Mouse (Mus musculus): ENCODE data around the gene Cavin3. TPM values are rescaled to one million over a fixed set of nuclear protein-coding genes. Genes with fewer than 3 reads are reported as not detected.
A peak's percentile ranks its signal among the peaks of the same experiment; 100 is the strongest.

Cavin3 gene
- 16.8 and 17.8 TPM in 2 replicates for polyA plus RNA-seq (2014; fragmentation: Nextera tagmentation; extraction: Ambion mirVana)

GRCm38 (mm10) chr7:105481505-105482411 lies at the start of gene Cavin3:
Gene Cavin3, minus strand, starts transcription at chr7:105482300.
- DNase-seq (ENCODE audit: low spot score) (peak; percentile 71), ATAC-seq (replicated peaks; ENCODE audit: low FRiP score) (peak; percentile 66)
- H3K36me3 ChIP-seq (ENCODE audit: control insufficient read depth, insufficient read depth, low read length): no peaks in the 10 kb centered on the region
- H3K27me3 ChIP-seq (replicated peaks; ENCODE audit: control insufficient read depth, insufficient read depth, low read length): peaks cover 17% of the 10 kb centered on the region
- peak within 1 kb of the TSS; percentile 60 for H3K9ac ChIP-seq (ENCODE audit: low read depth, low read length)
- H3K4me3 ChIP-seq (ENCODE audit: low read depth, low read length): peak within 1 kb of the TSS; percentile 48
- no peak within 1 kb of the TSS for H3K27ac ChIP-seq (ENCODE audit: low read depth, low read length)
- H3K4me1 ChIP-seq (replicated peaks; ENCODE audit: control insufficient read depth, insufficient read depth, low read length): peaks cover 5% of the 10 kb centered on the region
- no peaks in the 10 kb centered on the region for H3K9me3 ChIP-seq (ENCODE audit: control insufficient read depth, low read length)
- WGBS: 5% methylated on average over 61 of the region's 63 CpGs
- H3K4me2 ChIP-seq: peak within 1 kb of the TSS; percentile 81

GRCm38 (mm10) chr7:105528094-105528493 lies 46.0 kb upstream of the Cavin3 start:
- no peak for ATAC-seq (replicated peaks; ENCODE audit: low FRiP score)
- H3K9me3 ChIP-seq (ENCODE audit: control insufficient read depth, low read length): no peaks in the 10 kb centered on the region
- no peaks in the 10 kb centered on the region for H3K4me1 ChIP-seq (replicated peaks; ENCODE audit: control insufficient read depth, insufficient read depth, low read length)

GRCm38 (mm10) chr7:105527306-105527937 lies 45.3 kb upstream of the Cavin3 start:
- DNase-seq (ENCODE audit: low spot score): no peak
- no peaks in the 10 kb centered on the region for H3K9me3 ChIP-seq (ENCODE audit: control insufficient read depth, low read length)
- no peak overlapping the region for H3K9ac ChIP-seq (ENCODE audit: low read depth, low read length)
- no peak overlapping the region for H3K4me2 ChIP-seq
- H3K4me1 ChIP-seq (replicated peaks; ENCODE audit: control insufficient read depth, insufficient read depth, low read length): no peaks in the 10 kb centered on the region
- WGBS: 63% methylated on average over 1 of the region's 1 CpGs
- H3K27me3 ChIP-seq (replicated peaks; ENCODE audit: control insufficient read depth, insufficient read depth, low read length): no peaks in the 10 kb centered on the region
- H3K4me3 ChIP-seq (ENCODE audit: low read depth, low read length): no peak overlapping the region
- peak; percentile 51; the same call in 1 of the 2 replicates for ATAC-seq (replicated peaks; ENCODE audit: low FRiP score)
- no peaks in the 10 kb centered on the region for H3K36me3 ChIP-seq (ENCODE audit: control insufficient read depth, insufficient read depth, low read length)
- no peak overlapping the region for H3K27ac ChIP-seq (ENCODE audit: low read depth, low read length)

More at GRCm38 (mm10) chr7:105528094-105528493, 46.0 kb upstream of the Cavin3 start:
- Histone ChIP-seq H3K27me3 (replicated peaks; ENCODE audit: control insufficient read depth, insufficient read depth, low read length) (no peaks in the 10 kb centered on the region), H3K27ac (ENCODE audit: low read depth, low read length) (no peak overlapping the region), H3K36me3 (ENCODE audit: control insufficient read depth, insufficient read depth, low read length) (no peaks in the 10 kb centered on the region), H3K4me3 (ENCODE audit: low read depth, low read length) (no peak overlapping the region), H3K4me2 (no peak overlapping the region), H3K9ac (ENCODE audit: low read depth, low read length) (no peak overlapping the region)
- no peak for DNase-seq (ENCODE audit: low spot score)
- 77% methylated on average over 4 of the region's 4 CpGs for WGBS

GRCm38 (mm10) chr7:105524222-105524621 lies 42.1 kb upstream of the Cavin3 start:
- Histone ChIP-seq H3K27ac (ENCODE audit: low read depth, low read length) (no peak overlapping the region), H3K9me3 (ENCODE audit: control insufficient read depth, low read length) (no peaks in the 10 kb centered on the region), H3K4me2 (no peak overlapping the region), H3K4me3 (ENCODE audit: low read depth, low read length) (no peak overlapping the region), H3K9ac (ENCODE audit: low read depth, low read length) (no peak overlapping the region), H3K36me3 (ENCODE audit: control insufficient read depth, insufficient read depth, low read length) (no peaks in the 10 kb centered on the region), H3K27me3 (replicated peaks; ENCODE audit: control insufficient read depth, insufficient read depth, low read length) (no peaks in the 10 kb centered on the region), H3K4me1 (replicated peaks; ENCODE audit: control insufficient read depth, insufficient read depth, low read length) (no peaks in the 10 kb centered on the region)
- no peak for DNase-seq (ENCODE audit: low spot score)
- ATAC-seq (replicated peaks; ENCODE audit: low FRiP score): no peak
- WGBS: 76% methylated on average over 2 of the region's 2 CpGs

GRCm38 (mm10) chr7:105520201-105520600 lies 38.1 kb upstream of the Cavin3 start:
- H3K27me3 ChIP-seq (replicated peaks; ENCODE audit: control insufficient read depth, insufficient read depth, low read length): no peaks in the 10 kb centered on the region
- 46% methylated on average over 6 of the region's 6 CpGs for WGBS
- H3K4me2 ChIP-seq: no peak overlapping the region
- DNase-seq (ENCODE audit: low spot score) (no peak), ATAC-seq (replicated peaks; ENCODE audit: low FRiP score) (no peak)
- no peaks in the 10 kb centered on the region for H3K36me3 ChIP-seq (ENCODE audit: control insufficient read depth, insufficient read depth, low read length)
- no peak overlapping the region for H3K27ac ChIP-seq (ENCODE audit: low read depth, low read length)
- H3K9me3 ChIP-seq (ENCODE audit: control insufficient read depth, low read length): no peaks in the 10 kb centered on the region
- no peak overlapping the region for H3K4me3 ChIP-seq (ENCODE audit: low read depth, low read length)
- H3K9ac ChIP-seq (ENCODE audit: low read depth, low read length): no peak overlapping the region
- H3K4me1 ChIP-seq (replicated peaks; ENCODE audit: control insufficient read depth, insufficient read depth, low read length): no peaks in the 10 kb centered on the region

GRCm38 (mm10) chr7:105519771-105520170 lies 37.7 kb upstream of the Cavin3 start:
- WGBS: 68% methylated on average over 2 of the region's 2 CpGs
- no peak overlapping the region for H3K4me2 ChIP-seq
- H3K9ac ChIP-seq (ENCODE audit: low read depth, low read length): no peak overlapping the region

GRCm38 (mm10) chr7:105519336-105519735 lies 37.2 kb upstream of the Cavin3 start:
- H3K9me3 ChIP-seq (ENCODE audit: control insufficient read depth, low read length): no peaks in the 10 kb centered on the region
- no peaks in the 10 kb centered on the region for H3K4me1 ChIP-seq (replicated peaks; ENCODE audit: control insufficient read depth, insufficient read depth, low read length)
- no peaks in the 10 kb centered on the region for H3K27me3 ChIP-seq (replicated peaks; ENCODE audit: control insufficient read depth, insufficient read depth, low read length)
- H3K4me3 ChIP-seq (ENCODE audit: low read depth, low read length): no peak overlapping the region
- no peaks in the 10 kb centered on the region for H3K36me3 ChIP-seq (ENCODE audit: control insufficient read depth, insufficient read depth, low read length)
- DNase-seq (ENCODE audit: low spot score) (no peak), ATAC-seq (replicated peaks; ENCODE audit: low FRiP score) (no peak)
- 63% methylated on average over 11 of the region's 11 CpGs for WGBS
- no peak overlapping the region for H3K4me2 ChIP-seq
- H3K27ac ChIP-seq (ENCODE audit: low read depth, low read length): no peak overlapping the region
- H3K9ac ChIP-seq (ENCODE audit: low read depth, low read length): no peak overlapping the region

More at GRCm38 (mm10) chr7:105519771-105520170, 37.7 kb upstream of the Cavin3 start:
- no peaks in the 10 kb centered on the region for H3K27me3 ChIP-seq (replicated peaks; ENCODE audit: control insufficient read depth, insufficient read depth, low read length)
- ATAC-seq (replicated peaks; ENCODE audit: low FRiP score) (no peak), DNase-seq (ENCODE audit: low spot score) (no peak)
- H3K4me1 ChIP-seq (replicated peaks; ENCODE audit: control insufficient read depth, insufficient read depth, low read length): no peaks in the 10 kb centered on the region
- H3K4me3 ChIP-seq (ENCODE audit: low read depth, low read length): no peak overlapping the region
- no peak overlapping the region for H3K27ac ChIP-seq (ENCODE audit: low read depth, low read length)
- H3K36me3 ChIP-seq (ENCODE audit: control insufficient read depth, insufficient read depth, low read length): no peaks in the 10 kb centered on the region
- H3K9me3 ChIP-seq (ENCODE audit: control insufficient read depth, low read length): no peaks in the 10 kb centered on the region

GRCm38 (mm10) chr7:105516669-105517360 lies 34.7 kb upstream of the Cavin3 start:
- Histone ChIP-seq H3K4me2 (no peak overlapping the region), H3K4me1 (replicated peaks; ENCODE audit: control insufficient read depth, insufficient read depth, low read length) (no peaks in the 10 kb centered on the region), H3K9me3 (ENCODE audit: control insufficient read depth, low read length) (no peaks in the 10 kb centered on the region), H3K27me3 (replicated peaks; ENCODE audit: control insufficient read depth, insufficient read depth, low read length) (no peaks in the 10 kb centered on the region), H3K9ac (ENCODE audit: low read depth, low read length) (no peak overlapping the region), H3K36me3 (ENCODE audit: control insufficient read depth, insufficient read depth, low read length) (no peaks in the 10 kb centered on the region), H3K27ac (ENCODE audit: low read depth, low read length) (no peak overlapping the region), H3K4me3 (ENCODE audit: low read depth, low read length) (no peak overlapping the region)
- WGBS: 45% methylated on average over 9 of the region's 9 CpGs
- DNase-seq (ENCODE audit: low spot score) (no peak), ATAC-seq (replicated peaks; ENCODE audit: low FRiP score) (no peak)

Data from liver, embryonic 11.5 days (tissue).